Mouse (Mus musculus) R1 (cell line): ENCODE data around the gene Slc25a27.

Experiments
- DNase-seq: peaks from one replicate; pipeline ENCODE4 v3.0.0-alpha.2; 2018; ENCODE audit warnings: low read depth, low spot score

The Slc25a27 gene

DNA sequence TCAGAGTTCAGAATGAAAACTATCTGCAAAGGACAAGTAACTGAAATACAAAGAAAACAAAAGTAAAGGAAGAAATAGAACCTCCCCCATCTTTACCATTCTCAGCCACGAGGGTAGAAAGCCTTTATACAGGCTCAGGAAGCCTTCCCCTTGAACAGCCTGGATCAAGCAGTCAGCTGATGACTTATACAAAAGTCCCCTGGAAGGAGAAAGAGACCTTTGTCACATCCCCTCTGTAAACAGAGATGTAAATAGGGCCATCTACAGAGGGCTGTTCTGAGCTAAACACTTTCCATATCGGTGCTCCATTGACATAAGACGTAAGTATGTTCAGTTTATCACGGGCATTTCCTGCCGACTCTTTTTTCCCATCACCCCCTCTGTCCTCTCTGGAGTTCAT, 20.1 kb downstream of the Slc25a27 start:
- DNase-seq = no peak

DNA sequence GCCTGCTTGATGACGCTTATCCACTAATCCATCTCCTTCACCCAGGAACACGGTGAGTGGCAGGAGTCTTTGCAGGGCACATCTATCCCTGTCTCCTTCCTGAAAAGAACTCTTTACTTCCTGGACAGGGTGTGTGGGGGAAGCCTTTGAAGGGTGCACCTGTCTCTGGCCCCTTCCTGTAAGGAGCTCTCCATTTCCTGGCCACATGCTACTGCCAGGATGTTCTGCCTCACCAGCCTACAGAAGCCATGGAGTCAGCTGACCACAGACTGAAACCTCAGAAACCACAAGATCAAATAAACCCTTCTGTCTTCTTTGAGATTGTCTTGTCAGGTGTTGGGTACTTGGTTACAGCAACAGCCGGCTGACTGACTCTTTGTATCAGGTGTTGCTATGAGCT, 21.9 kb downstream of the Slc25a27 start:
- DNase-seq = no peak

DNA sequence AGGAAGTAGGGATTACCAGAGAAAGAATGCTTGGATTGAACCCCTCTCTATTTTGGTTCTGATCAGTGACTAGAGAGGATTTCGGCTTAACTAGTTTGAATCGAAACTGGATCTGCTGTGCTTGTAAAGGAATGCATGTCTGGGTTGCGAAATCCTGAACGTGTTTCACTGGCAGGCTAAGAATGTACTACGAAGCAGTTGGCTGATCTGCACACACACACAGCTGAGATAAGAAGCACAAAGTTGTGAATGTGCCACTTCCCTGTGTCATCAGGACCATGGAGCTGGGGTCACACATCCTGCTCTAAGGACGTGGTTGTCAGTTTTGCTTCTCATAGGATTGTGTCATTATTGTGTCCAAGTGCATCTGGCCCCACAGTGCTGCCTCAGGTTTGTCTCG, 22.6 kb downstream of the Slc25a27 start:
- no peak for DNase-seq

DNA sequence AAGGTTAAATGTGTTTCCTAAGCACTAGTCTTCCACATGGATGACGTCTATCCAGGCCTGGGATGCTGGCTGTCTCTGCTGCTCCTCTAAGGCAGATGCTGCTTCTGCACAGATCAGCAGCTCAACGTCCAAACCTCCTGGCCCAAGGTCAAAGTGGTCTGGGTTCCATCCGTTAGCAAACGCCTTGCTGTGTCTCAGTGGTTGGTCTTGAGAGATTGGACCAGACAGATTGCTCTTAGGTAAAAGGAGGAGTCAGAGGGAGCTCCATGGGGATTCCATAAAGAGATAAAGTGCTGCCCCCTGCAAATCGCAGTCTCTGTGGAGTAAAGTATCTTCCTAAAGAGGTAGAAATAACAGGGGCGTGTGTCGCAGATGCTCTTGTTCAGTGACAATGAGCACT, 23.8 kb downstream of the Slc25a27 start:
- DNase-seq = no peak

DNA sequence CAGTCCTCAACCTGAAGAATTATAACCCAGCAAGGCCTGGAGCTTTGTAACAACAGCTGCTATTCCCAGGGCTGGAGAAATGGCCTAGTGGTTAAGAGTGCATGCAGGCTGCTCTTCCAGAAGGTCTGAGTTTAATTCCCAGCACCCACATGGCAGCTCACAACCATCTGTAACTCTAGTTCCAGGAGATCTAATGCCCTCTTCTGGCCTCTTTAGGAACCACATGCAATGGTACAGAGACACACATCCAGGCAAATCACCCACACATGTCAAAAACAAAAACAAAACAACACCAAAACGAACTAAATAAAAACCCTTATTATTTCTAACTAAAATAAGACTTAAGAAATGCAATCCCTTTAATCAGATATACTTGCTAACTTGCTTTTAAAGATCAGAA, 26.2 kb downstream of the Slc25a27 start:
- DNase-seq = peak; percentile 73

DNA sequence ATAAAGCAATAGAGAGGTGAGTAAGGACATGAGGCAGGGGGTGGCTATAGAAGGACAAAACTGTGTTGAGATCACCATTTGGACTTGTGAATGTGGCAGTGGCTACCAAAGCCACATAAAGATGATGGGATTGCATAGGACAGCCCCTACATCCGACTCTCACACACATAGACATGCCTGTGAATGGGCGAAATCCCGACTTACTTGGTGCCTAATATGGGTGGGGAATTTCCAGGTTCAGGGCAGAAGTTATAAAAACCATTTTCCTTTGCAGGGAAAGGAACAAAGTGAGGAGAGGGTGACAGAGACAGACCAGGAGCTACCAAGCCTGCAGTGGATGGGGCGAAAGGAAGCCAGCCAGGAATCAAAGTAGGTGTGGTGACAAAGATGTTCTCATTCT, 29.9 kb downstream of the Slc25a27 start:
- no peak for DNase-seq

DNA sequence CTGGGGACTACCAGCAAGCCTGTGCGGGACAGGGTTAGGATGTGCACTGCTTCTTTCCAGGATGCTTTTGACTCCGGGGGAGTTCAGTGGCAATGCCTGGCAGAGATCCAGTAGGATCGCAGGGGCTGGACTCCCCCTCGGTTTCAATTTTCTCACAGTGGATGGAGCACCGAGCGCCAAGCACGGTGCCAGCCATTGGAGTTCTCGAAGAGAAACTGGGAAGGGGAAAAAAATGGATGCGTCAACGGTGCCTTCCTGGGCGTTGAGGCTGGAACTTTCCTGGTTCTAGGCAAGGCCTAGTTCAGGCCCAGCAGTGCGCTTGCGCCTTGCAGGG, 36.6 kb downstream of the Slc25a27 start:
- DNase-seq = peak; percentile 24

DNA sequence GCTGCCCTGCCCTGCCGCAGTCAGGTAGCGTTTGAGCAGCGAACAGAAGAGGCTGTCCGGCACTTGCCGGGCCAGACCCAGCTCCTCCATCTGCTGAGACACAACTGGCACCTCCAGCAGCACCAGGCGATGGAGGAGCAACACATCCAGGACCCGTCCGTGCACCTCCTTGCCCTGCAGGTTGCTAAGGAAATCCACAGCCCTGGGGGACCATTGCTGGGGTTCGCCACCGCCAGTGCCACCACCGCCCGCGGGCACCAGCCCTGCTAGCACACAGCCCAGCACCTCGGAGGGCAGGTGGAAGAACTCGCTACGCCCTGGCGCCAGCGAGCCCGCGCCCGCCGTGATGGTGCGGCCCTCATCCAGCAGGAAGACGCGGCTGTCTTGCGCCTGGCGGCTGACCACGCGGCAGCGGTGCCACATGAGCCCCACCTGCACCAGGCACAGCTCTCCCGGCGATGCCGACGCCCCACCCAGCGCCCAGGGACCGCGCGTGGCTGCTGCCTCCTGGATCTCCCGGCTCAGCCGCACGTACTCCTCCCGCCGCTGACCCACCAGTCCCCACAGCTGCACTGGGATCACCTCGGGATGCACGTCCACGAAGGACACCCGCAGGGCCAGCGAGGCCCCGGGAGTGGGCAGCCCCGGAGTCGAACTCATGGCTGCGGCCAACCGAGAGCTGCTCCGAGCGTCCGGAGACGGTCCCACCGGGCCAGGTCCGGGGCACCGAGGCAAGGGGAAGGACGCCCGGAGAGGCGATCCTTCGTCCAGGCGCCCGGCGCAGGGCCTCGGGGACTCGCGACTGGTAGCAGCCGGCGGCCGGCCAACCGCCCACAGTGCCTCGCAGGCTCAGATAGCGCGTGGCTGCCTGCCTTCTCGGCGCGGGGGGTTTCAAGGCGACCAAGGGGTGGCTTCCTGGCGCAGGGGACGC, 37.3 kb downstream of the Slc25a27 start, which contains the start of gene Tdrd6:
TSS of gene Tdrd6 (minus strand) at position 804 of the 931 bp plus-strand sequence.
- peak; percentile 41 for DNase-seq

DNA sequence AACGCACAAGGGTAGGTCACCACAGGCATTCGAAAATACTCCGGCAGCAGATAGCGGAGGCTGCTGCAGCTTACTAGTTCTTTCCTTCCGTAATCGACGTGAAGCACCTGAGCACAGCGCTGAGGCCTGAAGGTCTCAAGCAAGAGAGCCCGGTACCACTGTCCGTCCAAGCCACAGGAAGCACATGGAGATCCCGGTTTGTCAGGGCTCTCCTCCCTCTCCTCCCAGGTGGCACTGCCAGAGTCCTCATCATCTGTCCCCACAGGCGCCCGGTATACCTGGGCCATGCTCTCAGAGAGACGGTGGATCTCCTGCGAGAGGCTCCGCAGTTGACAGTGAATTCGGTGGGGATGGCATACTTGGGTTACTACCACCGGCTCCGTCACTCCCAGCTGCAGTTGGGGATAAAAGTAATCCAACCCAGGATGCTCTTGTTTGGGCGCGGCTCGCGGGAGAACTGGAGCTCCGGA, 38.0 kb downstream of the Slc25a27 start:
- DNase-seq = peak; percentile 15

DNA sequence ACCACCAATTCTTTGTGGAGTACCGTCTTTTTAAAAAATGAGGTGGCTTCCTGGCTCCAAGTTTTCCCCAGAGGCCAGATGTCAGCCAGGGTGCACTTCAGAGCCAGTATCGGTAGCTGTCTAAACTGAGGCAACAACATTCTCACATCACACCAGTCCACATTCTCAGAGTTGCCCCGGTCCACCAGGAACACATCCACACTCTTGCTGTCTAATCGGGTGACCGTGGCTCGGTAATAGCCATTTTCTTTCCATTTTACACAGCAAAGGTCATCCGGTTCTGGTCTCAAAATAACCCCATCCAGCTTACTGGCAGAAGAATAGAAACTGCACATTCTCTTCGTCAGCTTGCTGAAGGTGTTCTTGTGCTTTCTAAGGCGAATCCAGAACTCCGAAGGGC, 38.8 kb downstream of the Slc25a27 start:
- no peak for DNase-seq

DNA sequence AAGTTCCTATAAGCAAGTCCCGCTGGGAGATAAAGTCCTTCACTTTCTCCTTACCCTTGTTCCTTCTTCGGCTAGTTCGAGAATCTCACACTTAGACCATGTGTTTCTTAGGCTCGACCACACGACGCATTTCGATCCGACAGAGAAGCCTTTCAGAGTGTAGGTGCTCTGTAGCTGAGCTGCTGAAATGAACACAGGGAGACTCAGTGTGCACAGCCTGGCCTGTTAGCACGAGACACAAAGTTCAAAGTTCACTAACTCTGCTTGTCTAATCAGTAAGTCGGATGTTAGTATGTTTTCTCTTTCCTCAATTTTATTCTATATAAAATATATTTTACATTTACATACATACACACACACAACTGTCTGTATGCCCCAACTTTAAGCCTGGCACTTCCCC, 44.9 kb downstream of the Slc25a27 start:
- no peak for DNase-seq

DNA sequence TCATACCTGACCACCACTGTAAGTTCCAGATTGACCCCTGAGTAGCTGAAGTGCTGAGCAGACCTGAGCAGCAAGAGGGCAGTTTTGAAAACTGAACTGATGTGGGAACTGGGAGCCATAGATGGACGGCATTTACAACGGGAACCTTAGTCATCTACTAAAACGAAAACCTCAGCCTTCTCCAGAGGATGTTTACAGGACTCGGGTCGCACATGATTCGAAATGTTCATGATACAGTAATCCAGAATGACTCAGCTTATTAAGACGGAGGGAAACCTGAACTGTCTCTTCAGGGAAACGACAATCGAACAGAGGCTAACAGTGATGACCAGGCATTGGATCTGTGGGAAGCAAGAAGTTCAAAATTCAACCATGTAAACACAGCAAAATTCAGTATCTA, 47.9 kb downstream of the Slc25a27 start:
- no peak for DNase-seq

DNA sequence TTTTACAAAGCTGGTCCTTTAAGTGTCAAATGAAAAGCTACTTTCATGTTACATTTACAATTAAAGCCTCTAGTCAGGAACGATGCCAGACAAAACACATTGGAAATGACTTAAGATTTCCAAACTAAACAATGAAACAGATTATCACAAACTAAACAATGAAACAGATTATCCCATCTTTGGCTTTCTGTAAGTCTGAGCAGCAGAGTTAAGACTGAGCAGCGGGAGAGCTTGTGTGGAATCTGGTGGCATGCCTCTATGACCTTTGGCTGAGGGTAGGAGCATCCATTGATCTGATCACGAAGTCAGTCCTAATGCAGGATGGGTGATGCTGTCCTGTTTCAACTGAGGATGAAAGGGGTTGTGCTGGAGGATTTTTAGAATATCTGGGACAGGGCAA, 54.8 kb downstream of the Slc25a27 start:
- DNase-seq = no peak

DNA sequence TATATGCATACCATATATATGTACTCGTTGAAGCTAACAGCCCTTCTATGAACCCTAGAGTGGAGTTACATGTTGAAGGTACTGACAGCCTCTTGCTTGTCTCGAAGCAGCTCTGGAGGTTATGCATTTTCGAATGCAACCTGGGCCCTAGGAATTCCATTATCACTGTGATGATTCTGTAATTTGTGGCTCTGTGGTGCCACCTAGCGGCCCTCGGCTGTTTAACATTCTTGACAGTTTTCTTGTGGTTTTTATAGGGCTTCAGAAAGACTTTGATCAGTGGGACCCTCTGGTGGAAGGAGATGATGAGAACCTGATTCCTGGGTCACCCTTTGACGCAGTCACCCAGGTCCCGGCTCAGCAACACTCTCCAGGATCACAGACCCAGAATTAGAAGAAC, 55.4 kb downstream of the Slc25a27 start:
- peak; percentile 75 for DNase-seq

DNA sequence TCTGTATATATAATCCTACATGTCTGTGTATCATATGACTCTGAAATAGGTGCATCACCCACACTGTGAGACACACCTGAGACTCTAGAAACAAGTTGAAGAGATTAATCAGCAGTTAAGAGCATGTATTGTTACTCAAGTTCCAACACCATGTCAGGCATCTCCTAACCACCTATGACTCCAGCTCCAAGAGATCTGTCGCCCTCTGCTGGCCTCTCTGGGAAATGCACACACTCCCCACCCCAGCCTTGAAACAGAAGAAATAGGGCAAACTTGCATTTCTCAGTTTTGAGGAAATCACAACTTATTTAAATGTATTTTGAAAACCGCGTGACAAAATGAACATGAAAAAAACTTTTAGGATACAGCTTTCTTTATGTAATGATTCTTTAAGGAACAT, 60.3 kb downstream of the Slc25a27 start:
- peak; percentile 78 for DNase-seq

DNA sequence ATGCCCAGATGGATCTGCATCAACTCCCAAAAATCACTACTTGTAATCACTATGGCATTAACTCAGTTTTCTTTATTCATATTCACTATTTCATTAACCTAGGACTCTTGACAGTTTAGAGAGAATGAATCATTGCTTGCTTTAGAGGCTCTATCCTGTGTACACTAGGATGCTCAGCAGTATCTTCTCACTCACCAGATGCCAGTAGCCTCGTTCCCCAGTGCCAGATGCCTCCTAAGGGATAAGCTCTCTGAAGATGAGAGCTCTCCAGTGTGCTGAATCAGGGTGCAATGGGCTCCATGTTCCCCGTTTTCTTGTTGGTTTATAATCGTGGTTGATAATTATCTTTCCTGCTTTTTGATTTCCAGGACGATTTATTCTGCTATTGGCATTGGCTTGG, 68.3 kb downstream of the Slc25a27 start:
- DNase-seq = no peak

DNA sequence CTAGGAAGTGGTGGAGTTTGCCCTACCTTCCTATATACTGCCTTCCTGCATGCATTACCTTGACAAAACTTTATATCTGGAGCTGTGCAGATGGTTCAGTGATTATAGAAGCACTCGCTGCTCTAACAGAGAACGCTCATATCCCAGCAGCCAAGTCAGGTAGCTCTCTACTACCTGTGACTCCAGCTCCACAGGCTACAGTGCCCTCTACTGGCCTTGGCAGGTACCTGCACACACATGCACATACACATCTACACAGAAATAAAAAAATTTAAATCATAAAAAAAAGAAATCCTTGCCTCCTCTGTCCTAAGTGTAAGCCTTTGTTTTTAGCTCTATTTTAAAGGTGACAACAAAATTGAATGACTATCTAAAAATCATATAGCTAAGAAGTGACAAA, 69.3 kb downstream of the Slc25a27 start:
- DNase-seq = peak; percentile 55

DNA sequence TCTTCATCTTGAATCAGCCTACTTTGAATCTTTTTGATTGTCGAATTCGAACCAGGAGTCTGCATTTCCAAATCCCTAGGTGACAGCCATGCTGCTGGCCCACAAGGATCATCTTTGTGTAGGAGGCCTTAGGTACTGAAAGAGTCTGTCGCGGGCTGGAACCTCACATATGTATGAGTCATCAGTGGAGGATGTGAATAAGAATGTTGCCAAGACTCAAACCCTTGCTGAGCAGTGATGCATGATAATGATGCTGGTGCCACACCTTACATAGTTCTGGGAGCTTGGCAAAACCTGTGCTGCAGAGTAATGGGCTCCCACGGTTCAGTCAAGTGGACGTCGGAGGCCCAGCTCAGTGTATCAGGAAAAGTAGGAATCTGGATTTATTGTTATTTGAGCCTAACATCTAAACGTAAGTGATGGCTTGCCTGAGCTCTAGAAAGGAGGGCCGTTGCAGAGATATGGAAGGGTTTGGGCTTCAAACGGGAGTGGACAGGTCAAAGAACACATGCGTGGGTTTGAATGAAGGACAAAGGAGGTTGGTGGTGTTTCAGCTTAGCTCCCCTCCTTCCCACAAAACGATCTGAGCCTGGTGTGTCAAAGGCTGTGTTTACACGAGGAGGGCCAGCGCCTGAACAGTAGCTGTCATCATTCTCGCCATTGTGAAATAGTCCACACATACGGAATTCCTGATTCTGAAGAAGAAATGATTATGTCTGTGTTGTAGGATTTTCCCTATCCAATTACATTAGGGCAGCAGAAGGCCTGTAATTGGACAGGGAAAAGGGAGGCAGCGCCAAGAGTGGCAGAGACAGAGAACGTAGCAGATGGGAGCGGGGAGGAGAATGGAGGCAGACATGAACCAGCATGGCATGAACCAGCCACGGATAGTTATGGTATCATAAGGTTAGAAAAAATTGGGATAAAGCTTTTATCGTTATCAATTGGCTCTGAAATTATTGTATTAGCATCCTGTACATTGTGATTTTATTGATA, 74.4 kb downstream of the Slc25a27 start:
- peak; percentile 94 for DNase-seq
